Mouse (Mus musculus) lung, postnatal 0 days (tissue): ENCODE data around the gene Heatr5a. TPM values are rescaled to one million over a fixed set of nuclear protein-coding genes. Genes with fewer than 3 reads are reported as not detected.

Experiments
- ATAC-seq: fragments of 200-750 bp; cut with Nextera tagmentation; 2 replicates; pipeline ENCODE4 v1.8.0; 2017; ENCODE audit warnings: moderate library complexity
- DNase-seq: peaks from one replicate; pipeline ENCODE4 v3.0.0-alpha.2; 2016; ENCODE audit warnings: low spot score
- H3K27ac ChIP-seq: fragments of 300-500 bp; sonication (generic); 2 replicates; pipeline ENCODE4 v1.5.1; 2014; ENCODE audit warnings: antibody characterized with exemption, mild to moderate bottlenecking, low read length, mixed read lengths
- H3K27me3 ChIP-seq: fragments of 300-500 bp; sonication (generic); replicated peaks from 2 replicates; pipeline ENCODE4 v1.6.1; 2014; ENCODE audit warnings: low read length, mixed read lengths; ENCODE audit not compliant: insufficient read depth
- H3K36me3 ChIP-seq: fragments of 300-500 bp; sonication (generic); 2 replicates; pipeline ENCODE4 v1.6.1; 2014; ENCODE audit warnings: low read length, mixed read lengths; ENCODE audit not compliant: insufficient read depth
- H3K4me1 ChIP-seq: fragments of 300-500 bp; sonication (generic); 2 replicates; pipeline ENCODE4 v1.6.1; 2014; ENCODE audit warnings: antibody characterized with exemption, low read depth, low read length, mixed read lengths; ENCODE audit not compliant: insufficient read depth
- H3K4me2 ChIP-seq: fragments of 300-500 bp; sonication (generic); replicated peaks from 2 replicates; pipeline ENCODE4 v1.6.1; 2014; ENCODE audit warnings: low read depth, mild to moderate bottlenecking, low read length, moderate library complexity, mixed read lengths
- H3K4me3 ChIP-seq: fragments of 300-500 bp; sonication (generic); 2 replicates; pipeline ENCODE4 v1.5.1; 2014; ENCODE audit warnings: low read depth, low read length
- H3K9ac ChIP-seq: fragments of 300-500 bp; sonication (generic); replicated peaks from 2 replicates; pipeline ENCODE4 v1.6.1; 2014; ENCODE audit warnings: low read depth, mild to moderate bottlenecking
- H3K9me3 ChIP-seq: fragments of 300-500 bp; sonication (generic); 2 replicates; pipeline ENCODE4 v1.6.1; 2016; ENCODE audit warnings: low read length, mixed read lengths
- CTCF ChIP-seq: IDR thresholded peaks from 2 replicates; pipeline ENCODE4 v1.5.1; 2016; ENCODE audit warnings: antibody characterized with exemption, mild to moderate bottlenecking
- EP300 ChIP-seq: IDR thresholded peaks from 2 replicates; pipeline ENCODE4 v1.6.1; 2016; ENCODE audit warnings: antibody characterized with exemption, mild to moderate bottlenecking, control low read depth
- WGBS: fragments of 180-500 bp; shearing (Covaris S2); extraction: QIAGEN DNeasy Blood & Tissue Kit; methylation state at CpG from one replicate; pipeline ENCODE4 v1.1.7; 2014; 5-methylcytosine and 5-hydroxymethylcytosine counted together
- polyA plus RNA-seq: library from polyadenylated mRNA; unstranded; fragments of >200 nt; fragmentation: Nextera tagmentation; extraction: Ambion mirVana; gene quantifications from 2 replicates; pipeline ENCODE4 v1.2.1, GENCODE M21; 2015

Heatr5a gene
- polyA plus RNA-seq, 1 experiment from 2014 or later, result 5.0 TPM

GRCm38 (mm10) chr12:51839856-51840255 is 131.3 kb downstream of the Heatr5a start:
- no peak for ATAC-seq
- Histone ChIP-seq H3K27me3 (no peaks in the 10 kb centered on the region), H3K4me1 (no peaks in the 10 kb centered on the region), H3K9me3 (no peaks in the 10 kb centered on the region), H3K4me2 (no peak overlapping the region), H3K36me3 (no peaks in the 10 kb centered on the region), H3K9ac (no peak overlapping the region), H3K4me3 (no peak overlapping the region), H3K27ac (no peak overlapping the region)
- DNase-seq, result no peak
- TF ChIP-seq EP300, result no peak
- no peak for TF ChIP-seq CTCF
- WGBS, result 85% methylated on average over 1 of the region's 1 CpGs

- 41% methylated on average over 3 of the region's 3 CpGs for WGBS
- H3K36me3 ChIP-seq, result no peaks in the 10 kb centered on the region
- DNase-seq (no peak), ATAC-seq (no peak)
- TF ChIP-seq EP300 (no peak), CTCF (no peak)
- no peaks in the 10 kb centered on the region for H3K9me3 ChIP-seq
- no peak overlapping the region for H3K9ac ChIP-seq
- H3K27ac ChIP-seq, result no peak overlapping the region
- no peaks in the 10 kb centered on the region for H3K4me1 ChIP-seq
- no peaks in the 10 kb centered on the region for H3K27me3 ChIP-seq
- no peak overlapping the region for H3K4me2 ChIP-seq
- H3K4me3 ChIP-seq, result no peak overlapping the region
Observed at GRCm38 (mm10) chr12:51835219-51835618, 135.9 kb downstream of the Heatr5a start.

- ATAC-seq (no peak), DNase-seq (no peak)
- Histone ChIP-seq H3K4me1 (peaks cover 7% of the 10 kb centered on the region; the same call in 1 of the 2 replicates), H3K4me2 (no peak overlapping the region), H3K27ac (no peak overlapping the region), H3K27me3 (no peaks in the 10 kb centered on the region), H3K9ac (no peak overlapping the region), H3K36me3 (no peaks in the 10 kb centered on the region), H3K4me3 (no peak overlapping the region), H3K9me3 (no peaks in the 10 kb centered on the region)
- no peak for TF ChIP-seq EP300
- TF ChIP-seq CTCF, result no peak
- WGBS, result 87% methylated on average over 13 of the region's 13 CpGs
Observed at GRCm38 (mm10) chr12:51831931-51832330, 139.2 kb downstream of the Heatr5a start.

GRCm38 (mm10) chr12:51831296-51831695 is 139.8 kb downstream of the Heatr5a start:
- H3K4me1 ChIP-seq, result peaks cover 7% of the 10 kb centered on the region; the same call in 1 of the 2 replicates
- H3K36me3 ChIP-seq, result no peaks in the 10 kb centered on the region
- no peak overlapping the region for H3K4me3 ChIP-seq
- no peak for DNase-seq
- H3K27ac ChIP-seq, result no peak overlapping the region
- ATAC-seq, result no peak
- H3K27me3 ChIP-seq, result no peaks in the 10 kb centered on the region
- H3K4me2 ChIP-seq, result no peak overlapping the region
- H3K9ac ChIP-seq, result no peak overlapping the region
- TF ChIP-seq EP300 (no peak), CTCF (no peak)
- H3K9me3 ChIP-seq, result no peaks in the 10 kb centered on the region
- WGBS, result 98% methylated on average over 3 of the region's 3 CpGs

GRCm38 (mm10) chr12:51830671-51831070 is 140.4 kb downstream of the Heatr5a start:
- ATAC-seq (no peak), DNase-seq (peak; percentile 16)
- H3K4me3 ChIP-seq, result peak overlapping the region; percentile 88; the same call in 1 of the 2 replicates
- no peaks in the 10 kb centered on the region for H3K27me3 ChIP-seq
- TF ChIP-seq CTCF (no peak), EP300 (no peak)
- no peaks in the 10 kb centered on the region for H3K9me3 ChIP-seq
- H3K4me2 ChIP-seq, result peak overlapping the region; percentile 68
- H3K4me1 ChIP-seq, result peaks cover 7% of the 10 kb centered on the region; the same call in 1 of the 2 replicates
- H3K9ac ChIP-seq, result 0 out of 2 replicates have a peak overlapping the region, but pooled peaks have one; percentile 98
- no peaks in the 10 kb centered on the region for H3K36me3 ChIP-seq
- H3K27ac ChIP-seq, result peak overlapping the region; percentile 100; the same call in 1 of the 2 replicates
- 76% methylated on average over 1 of the region's 1 CpGs for WGBS

GRCm38 (mm10) chr12:51830077-51830402 is 141.1 kb downstream of the Heatr5a start:
- Histone ChIP-seq H3K9ac (peak overlapping the region; percentile 98), H3K4me1 (peaks cover 7% of the 10 kb centered on the region; the same call in 1 of the 2 replicates), H3K27me3 (no peaks in the 10 kb centered on the region), H3K9me3 (no peaks in the 10 kb centered on the region), H3K36me3 (peaks cover under 1% of the 10 kb centered on the region; the same call in 1 of the 2 replicates), H3K4me3 (peak overlapping the region; percentile 88), H3K27ac (peak overlapping the region; percentile 100), H3K4me2 (peak overlapping the region; percentile 68)
- WGBS, result under 1% methylated on average over 12 of the region's 12 CpGs
- ATAC-seq, result no peak
- TF ChIP-seq EP300, result no peak
- TF ChIP-seq CTCF, result no peak
- DNase-seq, result no peak
